Mouse (Mus musculus) bone marrow macrophage, adult 2 months (primary cell): Measurements from ENCODE around the gene AI481877.

Experiments
- CTCF ChIP-seq: IDR thresholded peaks from 2 replicates; pipeline ENCODE4 v1.5.1; 2012; ENCODE audit warnings: low read depth, mild to moderate bottlenecking, low read length, moderate library complexity
- POLR2A ChIP-seq: IDR thresholded peaks from 2 replicates; pipeline ENCODE4 v1.6.1; 2012; ENCODE audit warnings: mild to moderate bottlenecking, low read depth, low read length, borderline replicate concordance

DNA sequence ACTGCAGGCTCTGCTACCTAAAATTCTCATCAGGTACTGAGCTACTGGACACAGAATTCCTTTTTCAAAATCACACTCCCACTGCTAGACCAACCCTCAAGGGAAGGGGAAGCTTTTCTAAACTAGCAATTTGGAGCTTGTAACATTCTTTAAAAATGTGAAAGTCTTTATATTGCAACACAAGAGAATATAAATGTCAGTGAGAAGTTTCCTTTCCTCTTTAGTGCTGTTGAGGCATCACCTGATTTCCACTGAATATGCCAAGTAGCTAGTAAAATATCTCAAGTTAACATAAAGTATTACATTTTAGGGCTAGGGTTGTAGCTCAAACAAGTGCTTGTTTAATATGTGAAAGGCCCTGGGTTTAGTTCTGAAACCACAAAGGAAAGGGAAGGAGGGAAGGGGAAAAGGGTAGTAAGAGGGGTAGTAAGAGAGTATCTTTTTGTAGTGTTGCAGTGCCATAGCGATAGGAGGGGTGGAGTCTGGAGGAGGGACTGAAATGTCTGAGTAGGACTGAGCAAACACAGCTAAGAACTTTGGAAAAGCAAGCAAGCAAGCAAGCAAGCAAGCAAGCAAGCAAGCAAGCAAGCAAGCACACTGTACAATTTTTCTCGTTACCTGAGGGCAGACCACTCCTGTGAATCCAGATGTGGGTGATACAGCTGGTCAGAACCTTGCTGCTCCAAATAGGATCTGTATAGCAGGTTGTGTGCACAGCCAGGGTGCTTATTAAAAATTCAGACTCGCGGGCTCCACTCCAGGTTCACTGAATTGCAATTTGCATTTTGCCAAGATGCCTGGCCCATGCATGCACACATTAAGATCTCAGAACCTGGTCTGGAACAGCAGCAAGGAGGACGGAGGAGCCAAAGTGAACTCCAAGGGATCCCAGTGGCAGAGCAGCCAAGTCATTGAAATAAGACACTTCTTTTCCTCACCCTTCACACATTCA, 42.8 kb upstream of the AI481877 start:
- TF ChIP-seq CTCF (no peak), POLR2A (no peak)
